Mouse (Mus musculus) brain, embryonic 14.5 days (tissue): ENCODE results near the gene Celf5.

Source experiments
- CTCF ChIP-seq: fragments of 200-500 bp; IDR thresholded peaks from 2 replicates; pipeline ENCODE4 v1.5.1; 2012; ENCODE audit warnings: inconsistent platforms, mild to moderate bottlenecking, moderate library complexity, borderline replicate concordance; ENCODE audit not compliant: insufficient read depth, insufficient read length; ENCODE audit errors: extremely low read depth
- POLR2A ChIP-seq: fragments of 200-500 bp; IDR thresholded peaks from 2 replicates; pipeline ENCODE4 v1.6.1; 2012; ENCODE audit warnings: mild to moderate bottlenecking, inconsistent platforms, borderline replicate concordance; ENCODE audit not compliant: poor library complexity, insufficient read depth, insufficient read length, severe bottlenecking; ENCODE audit errors: extremely low read depth

DNA sequence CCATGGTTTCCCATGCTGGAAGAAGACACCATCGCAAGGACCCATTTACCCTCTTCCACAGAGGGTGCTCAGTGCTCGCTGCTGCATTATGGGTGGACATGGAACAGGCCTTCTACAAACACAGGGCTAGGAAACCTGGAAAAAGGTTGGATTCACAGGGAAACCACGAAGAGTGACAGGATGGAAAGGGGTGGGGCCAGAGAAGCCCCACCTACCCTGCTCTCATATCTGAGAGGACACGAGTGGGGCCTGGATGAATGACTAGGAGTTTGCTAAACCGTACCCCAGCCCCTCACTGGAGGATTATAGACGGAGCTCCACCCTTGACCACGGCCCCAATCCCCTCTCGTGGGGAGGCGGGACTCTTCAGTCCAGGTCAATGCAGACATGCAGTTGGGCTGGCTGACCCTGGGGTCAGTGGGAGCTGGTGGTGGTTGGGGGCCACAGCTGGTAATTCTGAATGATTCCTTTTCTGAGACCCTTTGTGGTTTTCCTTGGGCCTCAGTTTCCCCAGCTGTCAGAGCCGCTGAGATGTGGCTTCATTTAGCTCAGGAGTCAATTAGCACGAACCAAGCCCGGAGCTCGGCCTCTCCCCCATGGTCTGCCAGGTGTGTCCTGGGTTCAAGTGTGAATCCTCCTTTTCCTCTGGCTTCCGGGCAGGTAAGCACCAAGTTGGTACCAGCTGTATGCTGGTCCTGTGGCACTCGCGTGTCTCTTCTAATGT, 69.8 kb downstream of the Celf5 start:
- TF ChIP-seq POLR2A (no peak), CTCF (no peak)
